Mouse (Mus musculus) MEL (cell line): ENCODE measurements around the gene Trpm3. TPM values are rescaled to one million over a fixed set of nuclear protein-coding genes. Genes with fewer than 3 reads are reported as not detected.

ENCODE experiments used
- DNase-seq: peaks from one replicate; pipeline ENCODE4 v3.0.0; 2011; ENCODE audit warnings: low read depth, low spot score
- H3K27ac ChIP-seq: 2 replicates; pipeline ENCODE4 v1.5.1; 2012; ENCODE audit warnings: low read depth, mild to moderate bottlenecking, control low read depth, low read length, moderate library complexity; ENCODE audit not compliant: control insufficient read depth
- H3K27me3 ChIP-seq, 2 experiments: fragments of 150-350 bp in 1 of 2; sonication (generic) in 1 of 2; 2 replicates each; pipeline ENCODE4 v1.6.1; 2012; ENCODE audit warnings: low read length in 2 of 2, mild to moderate bottlenecking in 2 of 2, improper control_type of control experiment in 1 of 2, moderate library complexity in 1 of 2; ENCODE audit not compliant: insufficient read depth in 2 of 2, control insufficient read depth in 1 of 2
- H3K36me3 ChIP-seq, 2 experiments: 2 replicates each; pipeline ENCODE4 v1.6.1; 2012 to 2014; ENCODE audit warnings: low read length in 2 of 2, improper control_type of control experiment in 1 of 2, inconsistent platforms in 1 of 2, mild to moderate bottlenecking in 1 of 2; ENCODE audit not compliant: insufficient read depth in 2 of 2, control insufficient read depth in 1 of 2
- H3K4me1 ChIP-seq, 2 experiments: fragments of 150-350 bp in 1 of 2; sonication (generic) in 1 of 2; 2 replicates each; pipeline ENCODE4 v1.6.1; 2012; ENCODE audit warnings: low read length in 2 of 2, improper control_type of control experiment in 1 of 2, mild to moderate bottlenecking in 1 of 2; ENCODE audit not compliant: insufficient read depth in 2 of 2, control insufficient read depth in 1 of 2
- H3K4me3 ChIP-seq, 2 experiments: fragments of 150-350 bp in 1 of 2; sonication (generic) in 1 of 2; 2 replicates each; pipeline ENCODE4 v1.5.1; 2012; ENCODE audit warnings: low read depth in 2 of 2, low read length in 2 of 2, mild to moderate bottlenecking in 2 of 2, moderate library complexity in 2 of 2, control low read depth in 1 of 2, improper control_type of control experiment in 1 of 2; ENCODE audit not compliant: control insufficient read depth in 1 of 2, insufficient read depth in 1 of 2
- H3K79me2 ChIP-seq: 2 replicates; pipeline ENCODE4 v1.6.1; 2012; ENCODE audit warnings: mild to moderate bottlenecking, low read length, moderate library complexity; ENCODE audit not compliant: control insufficient read depth, poor library complexity, insufficient read depth
- H3K9ac ChIP-seq: 2 replicates; pipeline ENCODE4 v1.6.1; 2012; ENCODE audit warnings: low read depth, mild to moderate bottlenecking, control low read depth, low read length, moderate library complexity; ENCODE audit not compliant: control insufficient read depth, poor library complexity, severe bottlenecking
- H3K9me3 ChIP-seq: fragments of 150-350 bp; sonication (generic); replicated peaks from 2 replicates; pipeline ENCODE4 v1.6.1; 2012; ENCODE audit warnings: mild to moderate bottlenecking, low read length, improper control_type of control experiment, moderate library complexity; ENCODE audit not compliant: insufficient read depth
- CHD2 ChIP-seq: IDR thresholded peaks from 2 replicates; pipeline ENCODE4 v1.6.1; 2011; ENCODE audit warnings: low read length, improper control_type of control experiment
- ELF1 ChIP-seq: IDR thresholded peaks from 2 replicates; pipeline ENCODE4 v1.6.1; 2014; ENCODE audit warnings: low read depth, mild to moderate bottlenecking, inconsistent platforms, low read length, improper control_type of control experiment, moderate library complexity
- EP300 ChIP-seq, 2 experiments: IDR thresholded peaks; 2 replicates each; pipeline ENCODE4 v1.6.1; 2011; ENCODE audit warnings: improper control_type of control experiment in 2 of 2, low read length in 2 of 2, low read depth in 1 of 2, mild to moderate bottlenecking in 1 of 2
- GABPA ChIP-seq: IDR thresholded peaks from 2 replicates; pipeline ENCODE4 v1.6.1; 2012; ENCODE audit warnings: low read depth, mild to moderate bottlenecking, inconsistent platforms, low read length, improper control_type of control experiment, moderate library complexity
- GATA1 ChIP-seq: IDR thresholded peaks from 2 replicates; pipeline ENCODE4 v1.6.1; 2011; ENCODE audit warnings: low read depth, low read length, improper control_type of control experiment
- MAFK ChIP-seq: IDR thresholded peaks from 2 replicates; pipeline ENCODE4 v1.6.1; 2011; ENCODE audit warnings: low read depth, mild to moderate bottlenecking, low read length, improper control_type of control experiment, borderline replicate concordance
- MAX ChIP-seq: IDR thresholded peaks from 2 replicates; pipeline ENCODE4 v1.6.1; 2011; ENCODE audit warnings: low read length, improper control_type of control experiment
- MEF2A ChIP-seq: IDR thresholded peaks from 2 replicates; pipeline ENCODE4 v1.6.1; 2014; ENCODE audit warnings: low read depth, mild to moderate bottlenecking, inconsistent platforms, low read length, improper control_type of control experiment; ENCODE audit not compliant: poor library complexity, insufficient replicate concordance, severe bottlenecking; ENCODE audit errors: extremely low read depth
- MXI1 ChIP-seq: IDR thresholded peaks from 2 replicates; pipeline ENCODE4 v1.6.1; 2011; ENCODE audit warnings: mild to moderate bottlenecking, low read depth, low read length, improper control_type of control experiment
- MYB ChIP-seq: IDR thresholded peaks from 2 replicates; pipeline ENCODE4 v1.6.1; 2011; ENCODE audit warnings: mild to moderate bottlenecking, low read depth, low read length, improper control_type of control experiment
- NELFE ChIP-seq: IDR thresholded peaks from 2 replicates; pipeline ENCODE4 v1.6.1; 2011; ENCODE audit warnings: low read depth, low read length, improper control_type of control experiment
- NRF1 ChIP-seq: IDR thresholded peaks from 2 replicates; pipeline ENCODE4 v1.6.1; 2014; ENCODE audit warnings: low read depth, mild to moderate bottlenecking, inconsistent platforms, low read length, improper control_type of control experiment, moderate library complexity; ENCODE audit not compliant: poor library complexity, insufficient read depth, severe bottlenecking
- POLR2AphosphoS2 ChIP-seq: IDR thresholded peaks from 2 replicates; pipeline ENCODE4 v1.6.1; 2011; ENCODE audit warnings: low read length, improper control_type of control experiment
- TBP ChIP-seq: IDR thresholded peaks from 2 replicates; pipeline ENCODE4 v1.8.0; 2011; ENCODE audit warnings: low read depth, low read length, improper control_type of control experiment
- TCF12 ChIP-seq: IDR thresholded peaks from 2 replicates; pipeline ENCODE4 v1.6.1; 2014; ENCODE audit warnings: low read depth, mild to moderate bottlenecking, inconsistent platforms, low read length, improper control_type of control experiment, moderate library complexity
- USF1 ChIP-seq: IDR thresholded peaks from 2 replicates; pipeline ENCODE4 v1.6.1; 2014; ENCODE audit warnings: low read depth, mild to moderate bottlenecking, inconsistent platforms, low read length, improper control_type of control experiment, moderate library complexity
- USF2 ChIP-seq, 2 experiments: IDR thresholded peaks; 2 replicates each; pipeline ENCODE4 v1.6.1; 2011 to 2012; ENCODE audit warnings: improper control_type of control experiment in 2 of 2, low read length in 2 of 2, borderline replicate concordance in 1 of 2, inconsistent platforms in 1 of 2, low read depth in 1 of 2, mild to moderate bottlenecking in 1 of 2; ENCODE audit not compliant: insufficient read depth in 1 of 2
- polyA plus RNA-seq, 2 experiments: library from polyadenylated mRNA; stranded (reverse) in 1 of 2; unstranded in 1 of 2; fragments of >175 nt in 1 of 2; fragments of >200 nt in 1 of 2; gene quantifications; 2 replicates each; pipeline versions ENCODE4 v1.2.1 to v1.2.4; 2012; ENCODE audit warnings: low replicate concordance in 2 of 2, low read depth in 1 of 2; ENCODE audit not compliant: insufficient read length in 2 of 2, insufficient read depth in 1 of 2, missing spikeins in 1 of 2
- total RNA-seq: library from RNA; depleted of rRNA; stranded (reverse); fragments of 300-350 nt; gene quantifications from 2 replicates; pipeline ENCODE4 v1.2.3, GENCODE M21; 2012

Trpm3 gene
- total and polyA plus RNA-seq, 3 experiments = not detected

- peak; percentile 10; the same call in 1 of the 2 replicates for TF ChIP-seq TCF12
- TF ChIP-seq MAX = no peak
- no peak for TF ChIP-seq CHD2
- no peak overlapping the region for H3K4me3 ChIP-seq
- no peak overlapping the region for H3K9ac ChIP-seq
- no peak overlapping the region for H3K27ac ChIP-seq
- no peaks in the 10 kb centered on the region for H3K36me3 ChIP-seq
- H3K9me3 ChIP-seq = no peaks in the 10 kb centered on the region
- H3K27me3 ChIP-seq = no peaks in the 10 kb centered on the region
- H3K4me1 ChIP-seq = no peaks in the 10 kb centered on the region
- H3K79me2 ChIP-seq = no peaks in the 10 kb centered on the region
- peak; percentile 7 for DNase-seq
These were observed 465.5 kb downstream of the Trpm3 start for GRCm38 (mm10) chr19:22604322-22604721.

- no peaks in the 10 kb centered on the region for H3K36me3 ChIP-seq
- TF ChIP-seq MAX (no peak), GABPA (no peak), MEF2A (no peak)
- TF ChIP-seq, all 39 proteins: peak for 0
- no peaks in the 10 kb centered on the region for H3K27me3 ChIP-seq
- no peak overlapping the region for H3K9ac ChIP-seq
- H3K79me2 ChIP-seq = no peaks in the 10 kb centered on the region
- H3K27ac ChIP-seq = no peak overlapping the region
- no peak overlapping the region for H3K4me3 ChIP-seq
- H3K9me3 ChIP-seq = no peaks in the 10 kb centered on the region
- no peaks in the 10 kb centered on the region for H3K4me1 ChIP-seq
- DNase-seq = no peak
These were observed 469.3 kb downstream of the Trpm3 start for GRCm38 (mm10) chr19:22607985-22608684.

GRCm38 (mm10) chr19:22611621-22612020 is 472.8 kb downstream of the Trpm3 start:
- no peak overlapping the region for H3K27ac ChIP-seq
- H3K4me1 ChIP-seq = no peaks in the 10 kb centered on the region
- no peaks in the 10 kb centered on the region for H3K79me2 ChIP-seq
- no peak overlapping the region for H3K4me3 ChIP-seq
- TF ChIP-seq USF2 (IDR thresholded peaks at IDR 0.05; ENCODE audit: borderline replicate concordance in 1 of 2, insufficient read depth in 1 of 2, low read depth in 1 of 2, low read length in 2 of 2) (no peak), ELF1 (no peak), NRF1 (no peak), EP300 (IDR thresholded peaks at IDR 0.05; ENCODE audit: low read depth in 1 of 2, low read length in 2 of 2) (no peak), GATA1 (no peak), POLR2AphosphoS2 (no peak), MYB (no peak), TBP (no peak), MAFK (no peak), USF1 (no peak), NELFE (no peak), MXI1 (no peak)
- TF ChIP-seq, all 39 proteins: peak for 0
- Histone ChIP-seq H3K9me3 (no peaks in the 10 kb centered on the region), H3K27me3 (no peaks in the 10 kb centered on the region), H3K36me3 (no peaks in the 10 kb centered on the region), H3K9ac (no peak overlapping the region)
- no peak for DNase-seq
